Mouse (Mus musculus) neural tube, embryonic 12.5 days (tissue): ENCODE data around the gene Slc25a54. TPM values are rescaled to one million over a fixed set of nuclear protein-coding genes. Genes with fewer than 3 reads are reported as not detected.

Experiments
- ATAC-seq: fragments of 200-750 bp; cut with Nextera tagmentation; 2 replicates; pipeline ENCODE4 v1.8.0; 2017; ENCODE audit warnings: low read depth, mild to moderate bottlenecking, moderate TSS enrichment, moderate library complexity; ENCODE audit not compliant: low FRiP score
- H3K27ac ChIP-seq: fragments of 300-500 bp; sonication (generic); 2 replicates; pipeline ENCODE4 v1.5.1; 2016
- H3K27me3 ChIP-seq: fragments of 300-500 bp; sonication (generic); replicated peaks from 2 replicates; pipeline ENCODE4 v1.6.1; 2016; ENCODE audit warnings: mild to moderate bottlenecking
- H3K36me3 ChIP-seq: fragments of 300-500 bp; sonication (generic); 2 replicates; pipeline ENCODE4 v1.6.1; 2016; ENCODE audit warnings: mild to moderate bottlenecking
- H3K4me1 ChIP-seq: fragments of 300-500 bp; sonication (generic); 2 replicates; pipeline ENCODE4 v1.6.1; 2016
- H3K4me2 ChIP-seq: fragments of 300-500 bp; sonication (generic); replicated peaks from 2 replicates; pipeline ENCODE4 v1.6.1; 2016; ENCODE audit warnings: mild to moderate bottlenecking
- H3K4me3 ChIP-seq: fragments of 300-500 bp; sonication (generic); 2 replicates; pipeline ENCODE4 v1.5.1; 2016
- H3K9ac ChIP-seq: fragments of 300-500 bp; sonication (generic); 2 replicates; pipeline ENCODE4 v1.6.1; 2016; ENCODE audit warnings: mild to moderate bottlenecking
- H3K9me3 ChIP-seq: fragments of 300-500 bp; sonication (generic); 2 replicates; pipeline ENCODE4 v1.6.1; 2016; ENCODE audit warnings: mild to moderate bottlenecking
- WGBS: fragments of 180-500 bp; shearing (Covaris S2); methylation state at CpG from one replicate; pipeline ENCODE4 v1.1.7; 2016; 5-methylcytosine and 5-hydroxymethylcytosine counted together
- polyA plus RNA-seq: library from polyadenylated mRNA; unstranded; fragments of >200 nt; fragmentation: Nextera tagmentation; extraction: Ambion mirVana; gene quantifications from 2 replicates; pipeline ENCODE4 v1.2.1, GENCODE M21; 2016

Slc25a54 gene
- polyA plus RNA-seq, 1 experiment from 2014 or later = not detected

DNA sequence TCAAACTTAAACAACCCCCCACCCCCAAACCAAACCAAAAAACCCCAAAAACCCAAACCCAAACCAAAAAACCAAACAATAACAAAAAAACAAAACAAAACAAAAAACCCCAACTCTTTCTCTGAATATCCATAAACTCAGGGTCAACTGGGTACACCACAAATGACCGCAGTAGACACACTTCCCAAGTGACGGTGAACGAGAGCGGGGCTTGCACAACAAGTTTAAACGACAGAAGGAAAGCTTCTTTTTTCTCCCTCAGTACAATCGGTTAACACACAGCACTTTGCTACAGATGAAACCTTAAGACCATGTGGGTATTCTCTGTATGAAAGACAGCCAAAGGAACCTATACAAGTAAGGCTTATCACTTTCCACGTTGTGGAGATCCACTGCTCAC lies 17.9 kb upstream of the Slc25a54 start:
- 74% methylated on average over 7 of the region's 7 CpGs for WGBS
- Histone ChIP-seq H3K27ac (no peak overlapping the region), H3K4me2 (no peak overlapping the region), H3K4me3 (no peak overlapping the region), H3K27me3 (no peaks in the 10 kb centered on the region), H3K9ac (no peak overlapping the region), H3K4me1 (no peaks in the 10 kb centered on the region), H3K9me3 (no peaks in the 10 kb centered on the region), H3K36me3 (no peaks in the 10 kb centered on the region)
- no peak for ATAC-seq

DNA sequence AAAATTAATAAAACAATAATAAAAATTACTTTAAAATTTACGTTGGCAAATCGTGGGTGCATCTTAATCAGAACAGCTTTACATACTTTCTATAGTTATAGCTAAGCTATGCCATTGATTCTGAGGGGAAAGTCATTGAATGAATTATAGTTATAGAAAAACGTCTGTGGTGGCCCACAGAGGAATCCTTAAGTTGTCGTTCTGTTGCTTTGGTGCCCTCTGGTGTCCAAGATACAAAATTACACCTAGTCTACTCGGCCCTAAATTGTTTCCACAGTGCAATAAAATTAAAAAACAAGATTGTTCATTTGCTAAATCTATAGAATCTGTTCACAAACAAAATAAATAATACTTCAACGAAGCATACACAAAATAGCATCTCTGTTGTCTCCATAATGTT lies 17.3 kb upstream of the Slc25a54 start:
- no peak for ATAC-seq
- Histone ChIP-seq H3K9me3 (no peaks in the 10 kb centered on the region), H3K4me3 (no peak overlapping the region), H3K4me1 (no peaks in the 10 kb centered on the region), H3K9ac (no peak overlapping the region), H3K36me3 (no peaks in the 10 kb centered on the region), H3K27me3 (no peaks in the 10 kb centered on the region), H3K4me2 (no peak overlapping the region), H3K27ac (no peak overlapping the region)
- WGBS = 2% methylated on average over 6 of the region's 6 CpGs

DNA sequence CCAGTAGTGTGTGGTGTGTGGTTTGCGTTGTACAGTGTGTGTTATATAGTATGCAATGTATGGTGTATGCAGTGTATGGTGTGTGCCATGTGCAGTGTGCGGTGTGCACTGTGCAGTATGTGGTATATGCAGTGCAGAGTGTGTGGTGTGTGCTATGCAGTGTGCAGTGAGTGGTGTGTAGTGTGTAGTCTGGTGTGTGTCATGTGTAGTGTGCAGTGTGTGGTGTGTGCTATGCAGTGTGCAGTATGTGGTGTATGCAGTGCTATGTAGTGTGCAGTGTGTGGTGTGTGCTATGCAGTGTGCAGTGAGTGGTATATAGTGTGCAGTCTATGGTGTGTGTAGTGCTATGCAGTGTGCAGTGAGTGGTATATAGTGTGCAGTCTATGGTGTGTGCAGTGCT lies 4.1 kb downstream of the Slc25a54 start:
- H3K9ac ChIP-seq = no peak overlapping the region
- no peaks in the 10 kb centered on the region for H3K27me3 ChIP-seq
- no peak for ATAC-seq
- no peak overlapping the region for H3K27ac ChIP-seq
- WGBS = 93% methylated on average over 2 of the region's 2 CpGs
- no peaks in the 10 kb centered on the region for H3K4me1 ChIP-seq
- no peak overlapping the region for H3K4me2 ChIP-seq
- no peaks in the 10 kb centered on the region for H3K36me3 ChIP-seq
- H3K4me3 ChIP-seq = no peak overlapping the region
- no peaks in the 10 kb centered on the region for H3K9me3 ChIP-seq

DNA sequence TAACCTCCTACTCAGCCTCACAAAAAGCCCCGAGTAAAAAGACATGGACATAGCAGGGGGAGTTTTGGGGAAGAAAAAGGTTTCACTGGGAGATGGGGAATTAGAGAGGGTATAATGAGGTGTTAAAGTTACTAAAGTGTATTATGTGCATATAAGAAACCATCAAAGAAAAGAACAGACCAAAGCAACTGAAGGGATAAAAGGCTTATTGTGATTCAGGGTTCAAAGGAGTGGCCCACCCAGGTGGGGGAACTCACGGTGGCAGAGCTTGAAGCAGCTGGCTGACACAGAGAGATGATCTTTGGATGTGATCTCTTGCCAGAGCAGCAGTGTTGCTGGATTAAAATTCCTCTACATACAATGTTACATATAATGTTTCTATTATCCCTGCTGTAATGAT lies 8.2 kb downstream of the Slc25a54 start:
- Histone ChIP-seq H3K4me1 (no peaks in the 10 kb centered on the region), H3K27ac (no peak overlapping the region), H3K9me3 (no peaks in the 10 kb centered on the region), H3K4me3 (no peak overlapping the region), H3K36me3 (no peaks in the 10 kb centered on the region), H3K4me2 (no peak overlapping the region), H3K27me3 (no peaks in the 10 kb centered on the region), H3K9ac (no peak overlapping the region)
- 5% methylated on average over 2 of the region's 2 CpGs for WGBS
- no peak for ATAC-seq

DNA sequence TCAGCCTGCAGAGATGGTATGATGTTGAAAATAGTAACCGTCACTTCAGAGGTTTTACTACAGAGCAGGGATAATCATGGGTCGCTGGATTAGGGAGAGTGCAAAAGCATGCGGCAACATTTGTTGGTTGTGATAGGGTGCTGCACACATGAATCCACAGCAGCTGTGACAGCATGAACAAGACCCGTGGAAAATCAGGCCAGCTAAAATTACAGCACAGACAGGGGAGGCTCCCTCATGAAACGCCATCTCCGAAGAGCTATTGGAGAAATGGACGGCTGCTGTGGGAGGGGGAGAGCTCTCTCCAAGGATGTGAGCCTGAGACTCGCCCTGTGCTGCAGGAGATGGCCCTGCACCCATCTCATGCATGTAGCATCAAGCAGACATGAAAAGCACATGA lies 24.4 kb downstream of the Slc25a54 start:
- no peak overlapping the region for H3K4me3 ChIP-seq
- ATAC-seq = no peak
- no peaks in the 10 kb centered on the region for H3K27me3 ChIP-seq
- H3K4me1 ChIP-seq = no peaks in the 10 kb centered on the region
- no peaks in the 10 kb centered on the region for H3K36me3 ChIP-seq
- 61% methylated on average over 8 of the region's 8 CpGs for WGBS
- no peak overlapping the region for H3K9ac ChIP-seq
- H3K27ac ChIP-seq = no peak overlapping the region
- no peak overlapping the region for H3K4me2 ChIP-seq
- no peaks in the 10 kb centered on the region for H3K9me3 ChIP-seq

DNA sequence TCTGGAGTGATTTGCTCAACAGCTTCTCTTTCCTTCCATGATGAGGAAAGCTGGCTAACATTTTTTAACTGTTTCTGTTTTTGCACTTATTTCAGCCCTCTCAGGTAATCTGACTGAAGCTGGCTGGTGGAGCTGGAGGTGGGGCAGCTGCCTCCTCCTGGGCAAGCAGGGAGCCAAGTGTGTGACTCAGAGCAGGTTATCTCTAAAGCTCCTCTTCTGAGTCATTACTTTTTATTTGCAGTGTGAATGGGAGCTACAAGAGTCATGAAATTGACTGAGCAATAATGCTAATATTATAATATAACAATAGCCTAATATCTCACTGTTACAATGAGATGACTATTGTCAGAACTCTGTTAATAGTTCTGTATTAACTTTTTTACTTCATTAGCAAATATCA lies 36.9 kb downstream of the Slc25a54 start:
- Histone ChIP-seq H3K4me2 (no peak overlapping the region), H3K27me3 (no peaks in the 10 kb centered on the region), H3K9ac (no peak overlapping the region), H3K9me3 (peaks cover 4% of the 10 kb centered on the region; the same call in 1 of the 2 replicates), H3K36me3 (no peaks in the 10 kb centered on the region), H3K4me1 (no peaks in the 10 kb centered on the region), H3K4me3 (no peak overlapping the region), H3K27ac (no peak overlapping the region)
- ATAC-seq = no peak

DNA sequence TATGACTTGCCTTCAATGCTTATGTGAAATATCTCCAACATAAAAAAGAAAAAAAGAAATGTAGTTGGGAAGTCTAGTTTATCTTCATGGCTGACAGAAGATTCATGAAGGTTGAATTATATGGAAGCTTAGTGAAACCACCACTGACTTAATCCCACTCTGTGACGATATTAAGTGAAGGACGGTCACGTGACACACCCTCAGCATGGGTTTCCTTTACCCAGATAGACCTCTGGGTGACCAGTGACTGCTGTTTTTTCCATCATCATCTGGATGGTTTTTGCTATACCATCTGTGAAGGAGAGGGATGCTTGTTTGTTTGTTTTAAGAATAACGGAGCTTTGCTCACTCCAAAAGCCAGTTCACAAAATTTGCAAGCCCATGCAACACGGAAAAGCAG lies 39.3 kb downstream of the Slc25a54 start:
- ATAC-seq = no peak
- H3K36me3 ChIP-seq = no peaks in the 10 kb centered on the region
- no peaks in the 10 kb centered on the region for H3K27me3 ChIP-seq
- WGBS = 85% methylated on average over 5 of the region's 5 CpGs
- peaks cover 16% of the 10 kb centered on the region for H3K4me1 ChIP-seq
- no peak overlapping the region for H3K27ac ChIP-seq
- H3K4me3 ChIP-seq = no peak overlapping the region
- no peak overlapping the region for H3K4me2 ChIP-seq
- H3K9ac ChIP-seq = no peak overlapping the region
- H3K9me3 ChIP-seq = peaks cover 2% of the 10 kb centered on the region; the same call in 1 of the 2 replicates

DNA sequence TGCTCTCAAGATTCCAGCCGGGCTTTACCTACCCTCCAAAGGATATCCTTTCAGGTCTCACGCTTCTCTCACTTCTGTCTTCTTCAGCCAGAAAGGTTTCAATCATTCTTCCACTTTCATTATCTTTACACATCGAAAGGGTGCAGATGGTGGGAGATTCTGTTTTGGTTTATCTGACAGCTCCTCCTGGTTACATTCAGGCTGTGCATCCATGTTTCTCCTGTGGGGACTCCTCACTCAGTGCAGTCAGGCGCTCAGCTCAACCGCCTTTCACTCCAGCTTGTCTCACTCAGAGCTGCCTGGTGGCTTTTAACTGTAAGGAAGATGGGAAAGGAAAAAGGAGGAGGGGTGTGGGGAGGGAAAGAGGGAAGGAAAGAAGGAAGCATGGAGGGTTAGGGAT lies 39.7 kb downstream of the Slc25a54 start:
- no peak overlapping the region for H3K9ac ChIP-seq
- no peaks in the 10 kb centered on the region for H3K27me3 ChIP-seq
- H3K4me3 ChIP-seq = no peak overlapping the region
- no peaks in the 10 kb centered on the region for H3K9me3 ChIP-seq
- H3K4me2 ChIP-seq = no peak overlapping the region
- no peak for ATAC-seq
- no peak overlapping the region for H3K27ac ChIP-seq
- H3K4me1 ChIP-seq = peaks cover 16% of the 10 kb centered on the region
- 85% methylated on average over 5 of the region's 5 CpGs for WGBS
- no peaks in the 10 kb centered on the region for H3K36me3 ChIP-seq

DNA sequence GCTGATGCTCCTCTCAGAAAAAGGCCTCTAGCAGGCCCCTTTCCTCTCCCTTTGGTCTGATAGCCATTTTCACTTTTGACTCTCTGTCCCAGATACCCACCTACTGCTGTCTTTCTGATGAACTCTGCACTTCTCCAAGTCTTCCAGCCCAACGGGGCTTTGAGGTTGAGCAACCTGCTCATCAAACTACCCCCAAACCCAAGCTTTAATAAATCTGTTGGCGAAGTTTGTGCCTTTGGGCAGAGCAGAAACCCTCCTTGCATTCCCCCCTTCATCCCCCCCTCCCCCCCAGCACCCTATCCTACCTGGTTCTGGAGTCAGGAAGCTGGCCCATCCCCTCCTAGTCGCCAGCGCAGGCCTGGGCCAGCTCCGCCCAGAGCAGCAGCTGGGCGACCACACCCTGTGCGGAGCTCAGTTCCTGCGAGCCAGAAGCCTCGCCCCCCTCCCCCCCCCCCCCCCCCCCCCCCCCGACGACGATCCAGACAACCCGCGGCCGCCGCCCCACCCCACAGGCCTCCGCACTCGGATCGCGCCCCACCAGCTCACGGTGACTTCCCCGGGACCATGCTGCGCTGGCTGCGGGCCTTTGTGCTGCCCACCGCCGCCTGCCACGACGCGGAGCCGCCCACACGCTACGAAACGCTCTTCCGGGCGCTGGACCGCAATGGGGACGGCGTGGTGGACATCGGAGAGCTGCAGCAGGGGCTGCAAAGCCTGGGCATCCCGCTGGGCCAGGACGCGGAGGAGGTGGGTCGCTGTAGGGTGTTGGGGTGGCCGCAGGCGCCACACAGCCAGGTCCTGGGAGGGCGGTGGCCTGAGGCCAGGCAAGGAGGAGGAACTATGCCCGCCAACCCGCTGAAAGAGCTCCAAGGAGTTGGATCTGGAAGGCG lies 42.6 kb downstream of the Slc25a54 start, which contains the start of gene Slc25a24:
Gene Slc25a24, plus strand, starts transcription at position 509 of the 890 bp plus-strand sequence.
- Histone ChIP-seq H3K4me3 (peak within 1 kb of the TSS; percentile 71), H3K27me3 (no peaks in the 10 kb centered on the region), H3K9me3 (no peaks in the 10 kb centered on the region), H3K4me2 (peak within 1 kb of the TSS; percentile 84), H3K36me3 (peaks cover 4% of the 10 kb centered on the region; the same call in 1 of the 2 replicates), H3K4me1 (peaks cover 16% of the 10 kb centered on the region), H3K9ac (peak within 1 kb of the TSS; percentile 85), H3K27ac (no peak within 1 kb of the TSS)
- WGBS = 1% methylated on average over 37 of the region's 49 CpGs
- peak; percentile 95 for ATAC-seq

DNA sequence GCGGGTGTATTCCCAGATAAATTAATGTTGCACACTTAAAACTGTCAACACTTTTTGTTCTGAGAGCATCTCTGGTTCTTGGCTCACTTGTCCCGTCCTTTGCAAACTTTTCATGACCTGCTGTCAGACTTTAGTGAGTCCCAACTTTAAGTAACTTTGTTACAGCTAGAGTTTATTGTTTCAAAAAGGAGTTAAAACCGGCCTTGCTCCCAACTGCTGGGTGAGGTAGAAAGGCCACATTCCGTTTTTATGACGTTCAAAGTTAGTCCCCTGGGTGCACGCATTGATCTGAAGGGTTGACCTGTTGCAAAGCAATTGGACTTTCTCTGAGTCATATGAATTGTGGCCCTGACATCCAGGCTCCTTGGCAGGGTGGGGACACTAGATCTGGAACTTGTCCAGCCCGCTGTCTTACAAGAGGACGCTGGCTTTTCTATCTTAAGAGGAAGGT lies 43.3 kb downstream of the Slc25a54 start:
- Histone ChIP-seq H3K4me2 (peak overlapping the region; percentile 84), H3K4me3 (peak overlapping the region; percentile 71), H3K36me3 (peaks cover 4% of the 10 kb centered on the region; the same call in 1 of the 2 replicates), H3K27ac (no peak overlapping the region), H3K9me3 (no peaks in the 10 kb centered on the region), H3K4me1 (peaks cover 16% of the 10 kb centered on the region), H3K9ac (peak overlapping the region; percentile 85), H3K27me3 (no peaks in the 10 kb centered on the region)
- 9% methylated on average over 8 of the region's 8 CpGs for WGBS
- ATAC-seq = peak; percentile 12; the same call in 1 of the 2 replicates

DNA sequence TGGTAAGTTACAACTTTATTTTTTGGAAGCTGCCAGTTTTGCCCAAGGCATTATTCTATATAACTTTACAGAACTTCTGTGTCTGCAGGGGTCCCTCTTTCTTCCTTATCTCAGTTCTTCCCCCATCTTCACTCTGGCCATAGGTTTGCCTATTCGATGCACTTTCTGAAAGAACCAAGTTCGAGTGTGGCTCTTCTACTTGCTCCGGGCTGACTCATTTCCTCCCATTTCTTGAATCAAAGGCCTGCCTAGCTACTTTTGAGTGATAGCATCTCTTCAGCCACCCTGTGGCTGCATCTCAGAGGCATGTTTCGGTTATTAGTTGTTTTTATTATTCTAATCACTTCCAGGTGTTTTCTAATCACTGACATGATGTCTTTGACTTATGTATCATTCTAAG lies 43.8 kb downstream of the Slc25a54 start:
- Histone ChIP-seq H3K4me2 (peak overlapping the region; percentile 84), H3K9me3 (no peaks in the 10 kb centered on the region), H3K27me3 (no peaks in the 10 kb centered on the region), H3K9ac (no peak overlapping the region), H3K27ac (no peak overlapping the region), H3K36me3 (peaks cover 4% of the 10 kb centered on the region; the same call in 1 of the 2 replicates), H3K4me1 (peaks cover 16% of the 10 kb centered on the region), H3K4me3 (no peak overlapping the region)
- WGBS = 68% methylated on average over 4 of the region's 4 CpGs
- ATAC-seq = no peak

DNA sequence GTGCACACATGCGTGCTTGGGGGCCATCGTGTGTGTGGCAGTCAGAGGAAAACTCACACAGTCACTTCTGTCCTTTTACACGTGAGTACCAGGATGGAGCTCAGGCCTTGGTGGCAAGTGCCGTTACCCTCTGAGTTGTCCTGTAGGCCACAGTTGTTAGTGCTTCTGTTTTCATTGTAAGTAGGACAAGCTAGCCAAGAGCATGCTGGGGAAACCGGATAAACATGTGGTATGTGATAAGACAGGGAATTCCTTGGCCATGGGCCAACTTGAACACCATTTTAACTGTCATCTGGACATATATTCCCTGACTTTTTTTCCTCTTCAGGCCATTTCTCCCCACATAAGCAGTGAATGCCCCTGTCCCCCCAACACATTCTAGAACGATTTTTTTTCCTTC lies 45.3 kb downstream of the Slc25a54 start:
- WGBS = 90% methylated on average over 6 of the region's 6 CpGs
- ATAC-seq = no peak

More for the DNA sequence above, 45.3 kb downstream of the Slc25a54 start:
- Histone ChIP-seq H3K4me2 (no peak overlapping the region), H3K9ac (no peak overlapping the region), H3K36me3 (peaks cover 4% of the 10 kb centered on the region; the same call in 1 of the 2 replicates), H3K9me3 (no peaks in the 10 kb centered on the region), H3K4me3 (no peak overlapping the region), H3K27me3 (no peaks in the 10 kb centered on the region), H3K27ac (no peak overlapping the region), H3K4me1 (peaks cover 16% of the 10 kb centered on the region)
